Mouse (Mus musculus): Measurements from ENCODE around the gene Olfr881.

Olfr881 gene

DNA sequence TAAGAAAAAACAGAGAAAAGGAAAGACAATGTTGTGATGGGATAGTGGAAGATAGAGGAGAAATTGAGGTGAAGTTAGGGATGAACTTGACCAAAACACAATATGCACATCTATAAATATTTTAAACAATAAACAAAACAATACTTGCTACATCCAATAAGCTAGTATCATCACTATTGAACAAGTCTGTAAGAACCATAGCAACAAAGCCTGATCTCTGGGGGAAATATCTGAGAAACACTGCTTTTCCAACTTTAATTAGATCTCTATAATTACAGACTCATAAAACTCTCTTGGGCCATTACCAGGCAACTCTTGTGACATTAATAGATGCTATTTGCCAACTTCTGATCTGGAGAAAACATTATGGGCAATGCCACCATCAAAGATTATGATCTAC, at the start of gene Olfr881:
Gene Olfr881 (plus strand): TSS at position 301 of the 400 bp plus-strand sequence.
- DNase-seq (ENCODE audit: low spot score in 2 of 2): no peak

DNA sequence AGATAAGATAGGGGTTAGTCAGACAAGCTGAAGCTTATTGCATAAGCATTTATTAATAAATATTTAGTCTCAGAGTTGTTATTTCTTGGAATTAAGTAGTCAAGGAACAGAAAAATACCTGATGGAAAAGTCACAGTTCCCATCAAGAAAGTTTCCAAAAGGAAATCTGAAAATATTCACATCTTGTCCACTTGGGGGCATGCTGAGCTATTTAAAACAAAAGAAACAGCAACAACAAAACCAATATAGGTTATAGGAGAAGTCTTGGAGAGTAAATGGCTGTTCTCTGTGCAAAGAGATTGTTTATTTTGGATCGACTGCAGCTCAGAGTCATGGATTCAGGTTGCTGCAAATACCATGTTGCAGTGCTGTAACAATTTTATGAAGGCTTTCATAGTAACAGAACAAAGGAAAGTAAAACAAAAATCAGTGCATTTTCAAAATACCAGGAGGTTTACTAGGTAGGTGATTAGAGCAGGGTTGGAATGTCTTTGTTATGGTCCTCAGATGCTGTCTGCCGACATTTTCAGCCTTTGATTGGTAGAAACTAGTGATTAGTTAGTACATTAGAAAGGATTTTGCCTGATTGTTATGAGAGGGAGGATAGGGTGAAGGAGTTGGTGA, 7.1 kb downstream of the Olfr881 start:
- no peak for DNase-seq (ENCODE audit: low spot score in 2 of 2)

DNA sequence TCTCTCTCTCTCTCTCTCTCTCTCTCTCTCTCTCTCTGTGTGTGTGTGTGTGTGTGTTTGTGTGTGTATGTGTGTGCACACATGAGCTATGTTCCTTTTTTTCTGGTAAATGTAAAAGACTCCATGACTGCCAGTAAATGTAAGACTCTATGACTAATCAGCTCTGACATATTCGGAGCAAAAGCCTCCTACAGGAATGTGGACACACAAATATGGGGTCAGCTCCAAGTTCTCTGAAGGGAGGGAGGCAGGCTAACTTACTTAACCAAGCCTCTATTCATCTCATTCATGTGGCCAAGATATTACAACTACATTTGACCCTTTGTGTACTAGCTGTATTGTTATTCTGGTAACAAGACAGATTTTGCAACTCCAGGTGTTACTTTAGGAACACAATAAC, 8.4 kb downstream of the Olfr881 start:
- DNase-seq (ENCODE audit: low spot score in 2 of 2): no peak

DNA sequence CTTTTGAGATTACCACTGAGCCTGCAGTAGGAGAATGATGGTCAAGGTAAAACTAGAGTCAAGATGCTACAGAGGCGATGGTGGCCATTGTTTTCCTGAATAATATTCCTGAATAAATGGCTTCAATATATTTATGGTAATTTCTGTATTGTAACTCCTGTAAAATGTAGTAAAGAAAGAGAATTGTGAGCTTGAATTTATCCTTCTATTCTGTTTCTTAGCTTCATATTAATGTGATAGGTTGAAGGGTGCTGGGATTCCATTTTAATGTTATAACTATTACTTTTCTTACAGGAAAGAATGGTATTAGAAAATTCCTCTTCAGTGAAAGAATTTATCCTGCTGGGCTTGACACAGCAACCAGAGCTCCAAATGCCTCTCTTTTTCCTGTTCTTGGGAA, 33.9 kb downstream of the Olfr881 start, which contains the start of gene Olfr883:
Gene Olfr883 (plus strand): TSS at position 301 of the 400 bp plus-strand sequence.
- DNase-seq (ENCODE audit: low spot score in 2 of 2): no peak
